Mouse (Mus musculus) kidney, embryonic 16.5 days (tissue): Measurements from ENCODE around the gene Eif4g3. TPM values are rescaled to one million over a fixed set of nuclear protein-coding genes. Genes with fewer than 3 reads are reported as not detected.

Source experiments
- ATAC-seq: fragments of 200-750 bp; cut with Nextera tagmentation; 2 replicates; pipeline ENCODE4 v1.8.0; 2017; ENCODE audit warnings: moderate TSS enrichment; ENCODE audit not compliant: low FRiP score, low TSS enrichment
- H3K27ac ChIP-seq: fragments of 300-500 bp; sonication (generic); 2 replicates; pipeline ENCODE4 v1.5.1; 2014; ENCODE audit warnings: low read length
- H3K27me3 ChIP-seq: fragments of 300-500 bp; sonication (generic); 2 replicates; pipeline ENCODE4 v1.6.1; 2014; ENCODE audit warnings: low read length, control low read depth, mixed read lengths; ENCODE audit not compliant: insufficient read depth
- H3K36me3 ChIP-seq: fragments of 300-500 bp; sonication (generic); 2 replicates; pipeline ENCODE4 v1.6.1; 2014; ENCODE audit warnings: low read length, control low read depth, mixed read lengths; ENCODE audit not compliant: insufficient read depth
- H3K4me1 ChIP-seq: fragments of 300-500 bp; sonication (generic); 2 replicates; pipeline ENCODE4 v1.6.1; 2014; ENCODE audit warnings: low read length, control low read depth, mixed read lengths; ENCODE audit not compliant: insufficient read depth
- H3K4me2 ChIP-seq: fragments of 300-500 bp; sonication (generic); replicated peaks from 2 replicates; pipeline ENCODE4 v1.6.1; 2014; ENCODE audit warnings: low read depth, low read length
- H3K4me3 ChIP-seq: fragments of 300-500 bp; sonication (generic); 2 replicates; pipeline ENCODE4 v1.5.1; 2014; ENCODE audit warnings: mild to moderate bottlenecking, low read length
- H3K9ac ChIP-seq: fragments of 300-500 bp; sonication (generic); replicated peaks from 2 replicates; pipeline ENCODE4 v1.6.1; 2014; ENCODE audit warnings: low read length
- H3K9me3 ChIP-seq: fragments of 300-500 bp; sonication (generic); 2 replicates; pipeline ENCODE4 v1.6.1; 2016; ENCODE audit warnings: low read length, control low read depth
- WGBS: fragments of 180-500 bp; shearing (Covaris S2); extraction: QIAGEN DNeasy Blood & Tissue Kit; methylation state at CpG from one replicate; pipeline ENCODE4 v1.1.7; 2014; 5-methylcytosine and 5-hydroxymethylcytosine counted together
- polyA plus RNA-seq: library from polyadenylated mRNA; unstranded; fragments of >200 nt; fragmentation: Nextera tagmentation; extraction: Ambion mirVana; gene quantifications from 2 replicates; pipeline ENCODE4 v1.2.1, GENCODE M21; 2015

Gene Eif4g3
- polyA plus RNA-seq, 1 experiment from 2014 or later, result 32.9 TPM

DNA sequence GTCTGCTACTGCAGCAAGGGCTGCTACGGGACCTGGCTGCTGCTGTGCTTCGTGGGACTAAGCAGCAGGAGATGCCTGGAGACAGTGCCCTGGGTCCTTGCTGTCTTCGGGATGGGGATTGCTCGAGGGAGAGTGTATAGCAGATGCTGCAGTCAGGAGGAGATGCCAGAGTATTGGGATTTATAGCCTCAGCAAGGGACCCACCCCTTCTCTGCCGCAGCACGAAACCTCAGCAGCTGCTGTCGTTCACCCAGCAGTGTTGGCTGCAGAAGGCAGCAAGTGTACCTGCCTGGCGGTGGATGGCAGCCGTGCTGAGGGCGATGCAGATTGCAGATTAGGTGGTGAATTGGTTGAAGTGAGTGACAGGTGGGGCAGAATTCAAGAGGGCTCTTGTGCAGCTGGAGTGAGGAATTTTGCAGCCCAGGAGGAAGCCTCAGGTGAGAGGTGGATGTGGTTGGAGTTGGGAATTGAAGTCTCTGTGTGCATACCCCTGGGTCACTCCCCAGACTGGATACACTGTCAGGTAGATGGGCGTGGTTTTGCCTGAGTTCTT, 24.3 kb downstream of the Eif4g3 start:
- peaks cover 32% of the 10 kb centered on the region for H3K4me1 ChIP-seq
- no peaks in the 10 kb centered on the region for H3K9me3 ChIP-seq
- H3K4me3 ChIP-seq, result no peak overlapping the region
- H3K4me2 ChIP-seq, result no peak overlapping the region
- peak overlapping the region; percentile 65; the same call in 1 of the 2 replicates for H3K27ac ChIP-seq
- ATAC-seq, result no peak
- no peaks in the 10 kb centered on the region for H3K27me3 ChIP-seq
- H3K36me3 ChIP-seq, result peaks cover 30% of the 10 kb centered on the region
- WGBS, result 47% methylated on average over 11 of the region's 11 CpGs
- H3K9ac ChIP-seq, result no peak overlapping the region

DNA sequence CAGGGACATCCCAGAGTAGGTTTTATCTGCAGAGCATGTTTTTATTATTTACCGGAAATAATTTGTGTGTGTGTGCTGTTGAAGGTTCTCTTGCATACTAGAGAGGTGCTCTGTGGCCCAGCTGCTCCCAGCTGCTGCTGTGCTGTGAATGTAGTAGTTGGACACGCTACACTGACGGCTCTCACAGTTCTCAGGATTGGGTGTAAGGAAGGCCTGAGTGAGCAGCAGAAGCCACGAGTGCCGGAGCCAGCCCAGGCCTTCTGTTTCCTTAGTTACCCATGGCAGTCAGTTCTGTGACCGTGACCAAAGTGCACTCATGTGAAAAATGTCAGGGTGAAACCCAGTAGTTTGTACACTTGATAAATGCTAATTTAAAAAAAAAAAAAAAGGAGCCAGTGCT, 25.2 kb downstream of the Eif4g3 start:
- H3K27ac ChIP-seq, result peak overlapping the region; percentile 65
- 47% methylated on average over 6 of the region's 6 CpGs for WGBS
- ATAC-seq, result peak; percentile 91

DNA sequence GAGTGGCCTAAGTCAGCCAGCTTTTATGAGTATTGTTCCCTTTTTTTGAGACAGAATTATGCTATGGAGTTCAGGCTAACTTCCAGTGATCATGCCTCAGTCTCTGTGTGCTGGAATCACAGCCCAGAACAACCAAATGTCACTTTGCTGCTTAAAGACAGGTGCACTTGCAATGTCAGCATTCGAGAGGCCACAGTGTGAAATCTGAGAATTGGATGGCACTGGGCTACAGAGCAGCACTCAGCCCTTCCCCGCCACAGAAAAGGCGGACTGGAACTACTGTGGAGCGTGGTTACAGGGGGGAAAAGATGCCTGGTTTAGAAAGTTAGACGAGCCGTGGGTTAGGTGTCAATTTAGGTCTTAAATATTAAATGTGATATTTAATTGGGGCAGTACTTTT, 27.4 kb downstream of the Eif4g3 start:
- H3K36me3 ChIP-seq, result peaks cover 17% of the 10 kb centered on the region; the same call in 1 of the 2 replicates
- H3K4me3 ChIP-seq, result no peak overlapping the region
- no peaks in the 10 kb centered on the region for H3K9me3 ChIP-seq
- H3K27ac ChIP-seq, result 0 out of 2 replicates have a peak overlapping the region, but pooled peaks have one; percentile 29
- no peaks in the 10 kb centered on the region for H3K27me3 ChIP-seq
- 57% methylated on average over 6 of the region's 6 CpGs for WGBS
- no peak overlapping the region for H3K4me2 ChIP-seq
- peaks cover 32% of the 10 kb centered on the region for H3K4me1 ChIP-seq
- ATAC-seq, result no peak
- no peak overlapping the region for H3K9ac ChIP-seq

More for the DNA sequence above, 25.2 kb downstream of the Eif4g3 start:
- H3K4me2 ChIP-seq, result no peak overlapping the region
- H3K9me3 ChIP-seq, result no peaks in the 10 kb centered on the region
- H3K4me3 ChIP-seq, result no peak overlapping the region
- H3K27me3 ChIP-seq, result no peaks in the 10 kb centered on the region
- no peak overlapping the region for H3K9ac ChIP-seq
- H3K36me3 ChIP-seq, result peaks cover 25% of the 10 kb centered on the region
- H3K4me1 ChIP-seq, result peaks cover 32% of the 10 kb centered on the region

DNA sequence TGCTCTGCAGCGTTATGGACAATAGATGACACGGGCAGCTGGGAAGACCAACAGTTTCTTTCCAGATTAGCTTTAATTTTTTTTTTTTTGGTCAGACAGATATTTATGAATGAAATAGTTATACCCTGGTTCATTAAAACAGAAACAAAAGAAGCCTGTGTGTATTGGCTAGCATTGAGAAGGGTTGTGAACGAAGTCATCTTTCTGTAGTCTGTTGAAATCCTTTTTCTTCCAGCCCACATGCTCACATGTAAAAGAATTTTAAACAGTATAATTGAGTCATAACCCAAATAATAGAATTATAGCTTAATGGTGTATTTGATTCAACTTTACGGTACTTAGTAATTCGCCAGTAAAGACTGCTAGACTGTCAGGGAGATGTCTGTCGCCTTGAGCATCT, 28.8 kb downstream of the Eif4g3 start:
- H3K4me2 ChIP-seq, result no peak overlapping the region
- H3K27ac ChIP-seq, result no peak overlapping the region
- H3K9me3 ChIP-seq, result no peaks in the 10 kb centered on the region
- no peak overlapping the region for H3K4me3 ChIP-seq
- ATAC-seq, result no peak
- peaks cover 26% of the 10 kb centered on the region for H3K4me1 ChIP-seq
- WGBS, result 86% methylated on average over 6 of the region's 6 CpGs
- no peak overlapping the region for H3K9ac ChIP-seq
- H3K27me3 ChIP-seq, result no peaks in the 10 kb centered on the region
- peaks cover 14% of the 10 kb centered on the region; the same call in 1 of the 2 replicates for H3K36me3 ChIP-seq

DNA sequence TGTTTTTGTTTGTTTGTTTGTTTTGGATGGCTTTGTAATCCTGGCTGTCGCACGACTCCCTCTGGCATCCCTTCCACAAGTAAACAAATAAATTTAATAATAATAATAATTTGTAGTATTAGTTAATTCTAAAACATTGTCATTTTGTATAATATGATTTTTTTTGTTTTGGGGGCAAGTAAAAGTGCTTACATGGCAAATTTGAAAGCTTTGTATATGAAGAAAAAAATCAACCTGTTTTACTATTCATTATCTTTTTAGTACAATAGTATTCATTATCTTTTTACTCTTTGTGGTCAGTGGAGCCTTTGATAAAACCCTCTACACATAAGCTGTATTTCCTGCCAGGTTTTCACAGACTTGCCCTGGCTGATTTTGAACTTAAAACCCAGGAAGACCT, 29.9 kb downstream of the Eif4g3 start:
- no peaks in the 10 kb centered on the region for H3K27me3 ChIP-seq
- no peak overlapping the region for H3K4me2 ChIP-seq
- H3K36me3 ChIP-seq, result peaks cover 11% of the 10 kb centered on the region; the same call in 1 of the 2 replicates
- no peaks in the 10 kb centered on the region for H3K9me3 ChIP-seq
- H3K4me1 ChIP-seq, result peaks cover 14% of the 10 kb centered on the region
- no peak overlapping the region for H3K9ac ChIP-seq
- ATAC-seq, result no peak
- no peak overlapping the region for H3K27ac ChIP-seq
- H3K4me3 ChIP-seq, result no peak overlapping the region
- WGBS, result 66% methylated on average over 2 of the region's 2 CpGs

DNA sequence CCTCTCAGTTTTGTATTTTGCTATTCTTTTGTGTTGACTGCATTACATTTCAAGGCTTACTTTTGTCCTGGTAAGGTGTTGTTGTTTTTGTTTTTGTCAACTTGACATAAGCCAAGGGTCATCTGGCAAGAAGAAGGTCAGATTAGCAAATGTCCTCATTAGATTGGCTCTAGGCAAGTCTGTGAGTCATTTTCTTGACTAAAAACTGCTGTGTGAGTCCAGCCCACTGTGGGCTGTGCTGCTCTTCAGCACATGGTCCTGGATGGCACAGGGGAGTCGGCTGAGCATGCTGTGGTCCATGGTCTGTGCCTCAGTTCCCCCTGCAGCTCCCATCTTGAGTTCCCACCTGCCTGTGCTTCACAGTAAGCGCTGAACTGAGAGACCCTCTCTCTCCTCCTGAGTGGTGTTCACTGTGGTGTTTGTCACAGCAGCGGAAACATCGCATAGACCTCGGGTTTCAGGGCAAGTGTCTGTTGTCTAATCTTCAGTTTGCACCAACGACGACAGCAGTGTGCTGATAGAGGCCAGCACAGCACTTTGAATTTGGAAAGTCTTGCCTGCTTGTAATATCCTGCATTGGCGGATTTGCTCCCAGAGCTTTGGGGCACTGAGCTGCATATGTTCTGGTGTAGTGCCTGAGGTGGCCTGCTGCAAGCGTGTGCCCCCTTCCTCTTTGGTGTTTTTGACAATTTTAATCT, 30.7 kb downstream of the Eif4g3 start:
- Histone ChIP-seq H3K36me3 (peaks cover 9% of the 10 kb centered on the region; the same call in 1 of the 2 replicates), H3K27me3 (no peaks in the 10 kb centered on the region), H3K4me1 (peaks cover 11% of the 10 kb centered on the region), H3K27ac (no peak overlapping the region), H3K9ac (no peak overlapping the region), H3K4me3 (no peak overlapping the region), H3K4me2 (no peak overlapping the region), H3K9me3 (no peaks in the 10 kb centered on the region)
- WGBS, result 86% methylated on average over 9 of the region's 9 CpGs
- ATAC-seq, result no peak

DNA sequence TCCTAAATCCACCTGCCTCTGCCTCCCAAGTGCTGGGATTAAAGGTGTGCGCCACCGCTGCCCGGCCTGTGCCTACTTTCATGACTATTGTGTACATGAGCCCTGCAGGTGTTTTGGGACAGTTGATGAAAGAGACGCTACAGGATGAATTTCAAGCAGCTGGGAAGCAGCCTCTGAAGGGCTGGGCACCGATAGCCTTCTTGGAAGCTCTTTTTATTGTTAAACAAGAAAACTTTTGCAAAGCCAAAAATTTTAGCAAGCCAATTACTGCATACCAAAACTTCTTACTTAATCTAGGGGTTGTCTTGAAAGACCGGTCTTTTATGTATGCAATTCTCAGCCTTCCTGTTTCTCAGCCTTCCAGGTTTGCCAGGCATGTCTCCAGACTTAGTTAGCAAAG, 36.3 kb downstream of the Eif4g3 start:
- no peak overlapping the region for H3K4me3 ChIP-seq
- no peak overlapping the region for H3K4me2 ChIP-seq

DNA sequence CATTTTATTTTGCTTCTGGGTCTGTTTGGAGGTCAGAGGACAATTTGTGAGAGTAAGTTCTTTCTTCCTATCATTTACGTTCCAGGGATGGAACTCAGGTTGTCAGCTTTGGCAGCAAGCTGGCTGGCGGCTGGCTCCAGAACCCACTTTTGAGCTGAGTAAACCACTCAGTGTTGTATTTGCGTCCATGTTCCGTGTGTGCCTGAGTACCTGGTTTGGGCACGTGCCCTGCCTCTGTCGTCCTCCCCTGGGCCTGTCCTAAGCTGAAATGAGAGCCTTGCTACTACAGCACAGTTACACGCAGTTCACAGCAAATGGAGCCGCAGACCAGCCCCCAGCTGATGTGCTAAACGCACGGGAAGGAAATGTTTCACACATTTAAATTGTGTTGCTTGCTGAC, 39.0 kb downstream of the Eif4g3 start:
- Histone ChIP-seq H3K36me3 (peaks cover 34% of the 10 kb centered on the region; the same call in 1 of the 2 replicates), H3K27me3 (no peaks in the 10 kb centered on the region), H3K27ac (no peak overlapping the region), H3K4me1 (peaks cover 4% of the 10 kb centered on the region; the same call in 1 of the 2 replicates), H3K9ac (no peak overlapping the region), H3K4me2 (no peak overlapping the region), H3K4me3 (no peak overlapping the region), H3K9me3 (no peaks in the 10 kb centered on the region)
- ATAC-seq, result no peak
- 87% methylated on average over 10 of the region's 10 CpGs for WGBS

More for the DNA sequence above, 36.3 kb downstream of the Eif4g3 start:
- Histone ChIP-seq H3K9ac (no peak overlapping the region), H3K27me3 (no peaks in the 10 kb centered on the region), H3K27ac (no peak overlapping the region), H3K9me3 (no peaks in the 10 kb centered on the region), H3K4me1 (no peaks in the 10 kb centered on the region), H3K36me3 (peaks cover 32% of the 10 kb centered on the region; the same call in 1 of the 2 replicates)
- WGBS, result 93% methylated on average over 6 of the region's 6 CpGs
- no peak for ATAC-seq

DNA sequence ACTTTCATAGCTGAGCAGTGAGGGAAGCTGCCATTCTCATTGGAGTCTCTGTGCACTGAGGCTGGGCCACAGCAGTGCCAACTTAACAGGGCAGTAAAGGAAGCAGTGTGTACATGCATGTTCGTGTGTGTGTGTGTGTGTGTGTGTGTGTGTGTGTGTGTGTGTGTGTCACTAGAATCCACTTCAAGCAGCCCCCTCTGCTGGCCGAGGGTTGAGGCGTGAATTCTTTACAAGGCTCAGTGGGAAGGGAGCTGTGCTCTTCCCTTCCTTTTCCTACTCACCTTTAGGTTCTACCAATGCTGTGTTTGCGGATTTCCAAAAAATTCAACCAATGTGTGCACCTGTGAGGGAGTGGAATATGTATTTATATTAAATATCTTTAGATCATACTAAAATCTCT, 41.0 kb downstream of the Eif4g3 start:
- Histone ChIP-seq H3K4me3 (no peak overlapping the region), H3K27me3 (no peaks in the 10 kb centered on the region), H3K9me3 (no peaks in the 10 kb centered on the region), H3K36me3 (peaks cover 31% of the 10 kb centered on the region; the same call in 1 of the 2 replicates), H3K4me1 (peaks cover 23% of the 10 kb centered on the region), H3K27ac (no peak overlapping the region), H3K9ac (no peak overlapping the region), H3K4me2 (no peak overlapping the region)
- no peak for ATAC-seq
- WGBS, result 86% methylated on average over 4 of the region's 4 CpGs
